Mouse (Mus musculus): ENCODE measurements around the gene Gba2.

Gene Gba2

DNA sequence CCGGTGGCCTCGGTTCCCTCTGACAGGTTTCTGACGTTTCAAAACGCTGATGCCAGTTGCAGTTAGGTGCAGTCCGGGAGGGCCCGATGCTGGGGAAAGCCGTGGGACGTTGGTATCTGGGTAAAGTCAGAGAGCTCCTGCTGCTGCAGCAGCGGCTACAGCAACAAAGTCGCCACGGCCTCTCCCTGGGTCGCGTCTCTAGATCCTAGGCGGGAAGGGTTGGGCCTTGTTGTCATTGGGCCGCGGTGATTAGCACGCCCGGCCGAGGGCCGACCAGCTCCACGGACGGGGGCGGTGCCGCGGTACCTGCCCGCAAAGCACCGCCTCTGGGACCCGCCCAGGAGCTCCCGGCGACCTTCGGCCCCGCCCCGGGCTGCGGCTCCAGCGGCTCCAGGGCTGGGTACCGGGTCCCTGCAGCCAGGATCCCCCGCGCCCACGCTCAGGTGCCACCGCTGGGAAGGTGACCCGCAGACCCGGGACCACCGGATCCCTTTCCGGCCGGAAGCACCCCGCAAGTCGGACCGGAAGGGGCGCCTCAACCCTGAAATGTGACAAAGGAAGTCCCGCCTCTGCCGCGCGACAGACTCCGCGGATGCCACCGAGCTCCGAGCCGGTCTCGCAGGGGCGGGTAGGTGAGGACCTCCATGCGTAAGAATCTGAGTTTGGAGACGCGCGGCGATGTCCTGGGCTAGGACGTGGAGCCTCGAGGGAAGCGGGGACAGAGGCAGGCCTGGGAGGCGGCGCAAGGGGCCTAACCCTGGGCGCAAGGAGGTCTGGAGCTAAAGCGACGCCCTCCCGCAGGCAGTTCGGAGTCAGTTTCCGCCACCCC is at the start of gene Gba2, which contains the start of gene Rgp1:
TSS of gene Gba2 (minus strand) at position 498 of the 829 bp plus-strand sequence.
TSS of gene Rgp1 (plus strand) at position 340 of the 829 bp plus-strand sequence.
- peak; percentile 92 to 95 for DNase-seq (ENCODE audit: low spot score in 2 of 2)

GRCm38 (mm10) chr4:43620146-43620778 is 41.6 kb upstream of the Gba2 start:
- DNase-seq (ENCODE audit: low spot score in 2 of 2) = peak; percentile 8 to 52

- DNase-seq (ENCODE audit: low spot score in 2 of 2) = peak; percentile 28 to 64
Observed at GRCm38 (mm10) chr4:43613060-43613730, 34.5 kb upstream of the Gba2 start.

GRCm38 (mm10) chr4:43612534-43612933 is 33.9 kb upstream of the Gba2 start:
- peak; percentile 11 to 53 for DNase-seq (ENCODE audit: low spot score in 2 of 2)

- DNase-seq (ENCODE audit: low spot score in 2 of 2) = peak; percentile 56 to 74
Observed at GRCm38 (mm10) chr4:43604751-43605685, 26.3 kb upstream of the Gba2 start.

DNA sequence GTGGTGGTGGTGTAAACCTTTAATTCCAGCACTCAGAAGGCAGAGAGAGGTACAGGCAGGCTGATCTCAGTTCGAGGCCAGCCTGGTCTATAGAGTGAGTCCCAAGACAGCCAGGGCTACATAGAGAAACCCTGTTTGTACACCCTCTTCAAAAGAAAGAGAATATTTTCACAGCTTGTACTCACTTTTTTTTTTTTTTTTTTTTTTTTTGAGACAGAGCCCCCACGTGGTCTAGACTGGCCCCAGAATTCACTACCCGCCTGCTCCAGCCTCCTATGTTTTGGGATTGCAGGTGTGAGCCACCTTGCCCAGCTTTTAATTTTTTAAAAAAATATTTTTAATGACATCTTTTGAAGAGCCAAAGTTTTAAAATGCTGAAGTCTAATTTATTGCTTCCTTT is 25.4 kb upstream of the Gba2 start:
- DNase-seq (ENCODE audit: low spot score in 2 of 2) = no peak

- DNase-seq (ENCODE audit: low spot score in 2 of 2) = peak in 1 of 2 experiments; percentile 11
Observed at GRCm38 (mm10) chr4:43600195-43600934, 21.7 kb upstream of the Gba2 start.

DNA sequence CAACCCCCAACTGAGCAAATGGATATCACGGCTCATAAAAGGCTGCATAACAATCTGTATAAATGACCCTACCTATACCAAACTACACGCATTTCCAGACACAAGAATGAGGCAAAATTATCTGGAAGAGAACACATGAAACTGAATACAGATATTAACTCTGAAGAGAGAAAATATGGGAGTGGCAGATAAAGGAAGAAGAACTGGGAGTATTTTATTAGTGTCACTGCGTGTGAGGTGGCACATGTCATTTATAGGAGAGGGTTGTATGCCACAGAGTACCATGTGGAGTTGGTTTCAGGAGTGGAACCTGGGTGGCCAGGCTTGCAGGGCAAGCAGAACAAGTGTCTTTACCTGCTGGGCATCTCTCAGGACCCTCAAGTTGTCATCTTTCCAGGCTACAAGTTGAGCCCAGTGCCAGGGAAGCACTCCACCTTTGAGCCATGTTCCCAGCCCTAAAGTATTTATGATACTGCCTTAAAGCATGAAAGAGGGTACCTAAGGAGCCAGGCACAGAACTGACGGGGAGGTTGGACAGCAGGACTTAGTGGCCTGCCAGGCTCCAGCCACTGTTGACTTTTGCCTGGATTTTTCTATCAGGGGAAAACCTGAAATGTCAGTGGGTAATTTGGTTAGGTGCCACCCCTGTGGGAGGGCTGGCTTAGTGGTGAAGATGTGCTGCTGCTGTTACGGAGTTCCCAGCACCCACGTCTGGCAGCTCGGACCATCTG is 20.1 kb upstream of the Gba2 start:
- DNase-seq (ENCODE audit: low spot score in 2 of 2) = peak; percentile 14 to 58

DNA sequence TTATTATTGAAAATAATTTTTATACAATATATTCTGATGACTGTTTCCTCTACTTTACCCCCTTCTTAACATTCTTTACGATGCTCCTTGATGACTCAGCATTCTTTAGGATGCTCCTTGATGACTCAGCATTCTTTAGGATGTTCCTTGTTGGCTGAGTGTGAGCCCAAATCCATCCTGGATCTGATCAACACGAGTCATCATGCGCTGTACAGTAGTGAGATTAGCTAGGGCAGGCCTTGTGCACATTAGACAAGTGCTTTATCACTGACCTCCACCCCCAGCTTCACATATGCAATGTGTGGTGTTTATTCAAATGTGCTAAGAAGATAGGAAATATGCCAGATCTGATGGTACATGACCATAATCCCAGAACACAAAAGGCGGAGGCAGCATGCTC is 19.5 kb upstream of the Gba2 start:
- DNase-seq (ENCODE audit: low spot score in 2 of 2) = peak; percentile 21 to 58

- peak; percentile 9 to 54 for DNase-seq (ENCODE audit: low spot score in 2 of 2)
Observed at GRCm38 (mm10) chr4:43596597-43596996, 17.9 kb upstream of the Gba2 start.

GRCm38 (mm10) chr4:43593453-43593852 is 14.8 kb upstream of the Gba2 start:
- peak; percentile 7 to 43 for DNase-seq (ENCODE audit: low spot score in 2 of 2)

DNA sequence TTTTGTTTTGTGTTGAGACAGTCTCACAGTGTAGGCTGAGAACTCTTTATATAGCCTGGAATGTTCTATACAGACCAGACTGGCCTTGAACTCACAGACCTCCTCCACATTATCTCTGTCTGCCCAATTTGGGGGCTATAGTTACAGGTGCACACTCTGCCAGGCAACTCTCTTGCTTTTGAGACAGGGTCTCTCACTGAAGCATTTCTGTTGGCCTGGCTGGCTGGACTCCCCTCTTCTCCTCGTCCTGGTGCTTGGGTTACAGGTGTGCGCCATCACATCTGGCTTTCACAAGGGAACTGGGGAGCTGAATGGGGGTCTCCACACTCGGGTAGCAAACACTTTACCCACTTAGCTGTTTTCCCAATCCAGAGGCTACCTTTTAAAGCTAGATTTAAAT is 13.3 kb upstream of the Gba2 start:
- DNase-seq (ENCODE audit: low spot score in 2 of 2) = no peak

DNA sequence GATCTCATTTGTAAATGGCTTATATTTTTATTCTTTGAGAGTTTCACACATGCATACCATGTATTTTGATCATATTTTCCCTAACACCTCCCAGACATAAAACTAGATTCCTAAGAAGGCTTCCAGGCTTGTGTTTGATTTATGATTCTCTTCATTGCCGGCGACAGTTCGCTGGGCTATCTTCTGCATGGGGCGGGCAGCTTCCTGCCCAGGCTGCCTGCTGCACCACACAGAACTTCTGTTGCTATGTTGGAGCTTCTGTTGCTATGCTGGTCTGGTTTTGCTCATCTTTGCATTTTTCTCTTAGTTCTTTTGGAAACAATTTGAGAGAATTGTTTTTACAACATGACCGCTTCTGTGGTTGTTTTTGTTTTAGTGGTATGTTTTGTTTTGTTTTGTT is 12.9 kb upstream of the Gba2 start:
- DNase-seq (ENCODE audit: low spot score in 2 of 2) = no peak

DNA sequence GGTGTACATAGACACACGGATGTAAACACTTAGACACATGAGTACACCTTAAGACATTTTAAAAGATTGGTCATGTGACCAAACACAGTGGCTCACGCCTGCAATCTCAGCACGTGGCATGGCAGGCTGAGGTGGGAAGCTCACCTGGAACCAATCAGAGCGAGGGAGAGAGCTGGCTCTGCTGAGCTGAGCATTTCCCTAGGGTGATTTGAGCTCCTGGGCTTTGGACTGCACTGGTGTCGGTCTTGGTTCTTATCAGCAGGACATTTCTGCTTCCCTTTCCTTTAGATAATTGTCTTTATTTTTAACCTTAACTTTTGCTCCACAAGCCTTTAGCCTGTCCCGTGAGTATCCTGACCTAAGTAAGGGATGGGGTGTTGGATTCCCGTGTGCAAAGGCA is 9.0 kb upstream of the Gba2 start:
- no peak for DNase-seq (ENCODE audit: low spot score in 2 of 2)

- no peak for DNase-seq (ENCODE audit: low spot score in 2 of 2)
Observed at GRCm38 (mm10) chr4:43586411-43586810, 7.7 kb upstream of the Gba2 start.

DNA sequence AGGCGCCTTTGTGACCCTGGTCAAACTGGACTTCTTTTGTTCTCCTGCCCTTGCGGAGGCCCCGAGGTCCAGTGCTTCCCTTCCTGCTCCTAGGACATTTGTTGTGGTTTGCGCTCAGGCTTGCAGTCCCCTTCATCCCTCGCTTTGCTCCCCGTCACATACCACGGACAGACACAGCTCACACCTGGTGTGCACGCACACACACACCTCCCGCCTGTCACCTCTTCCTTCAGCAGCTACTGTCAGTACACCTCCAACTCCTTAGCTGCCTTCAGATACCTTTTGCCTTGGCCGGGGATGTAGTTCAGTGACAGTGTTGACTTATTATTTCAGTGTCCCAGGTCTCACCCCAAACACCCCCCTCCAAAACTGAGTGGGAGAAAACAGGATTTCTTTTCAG is 7.0 kb upstream of the Gba2 start:
- no peak for DNase-seq (ENCODE audit: low spot score in 2 of 2)

DNA sequence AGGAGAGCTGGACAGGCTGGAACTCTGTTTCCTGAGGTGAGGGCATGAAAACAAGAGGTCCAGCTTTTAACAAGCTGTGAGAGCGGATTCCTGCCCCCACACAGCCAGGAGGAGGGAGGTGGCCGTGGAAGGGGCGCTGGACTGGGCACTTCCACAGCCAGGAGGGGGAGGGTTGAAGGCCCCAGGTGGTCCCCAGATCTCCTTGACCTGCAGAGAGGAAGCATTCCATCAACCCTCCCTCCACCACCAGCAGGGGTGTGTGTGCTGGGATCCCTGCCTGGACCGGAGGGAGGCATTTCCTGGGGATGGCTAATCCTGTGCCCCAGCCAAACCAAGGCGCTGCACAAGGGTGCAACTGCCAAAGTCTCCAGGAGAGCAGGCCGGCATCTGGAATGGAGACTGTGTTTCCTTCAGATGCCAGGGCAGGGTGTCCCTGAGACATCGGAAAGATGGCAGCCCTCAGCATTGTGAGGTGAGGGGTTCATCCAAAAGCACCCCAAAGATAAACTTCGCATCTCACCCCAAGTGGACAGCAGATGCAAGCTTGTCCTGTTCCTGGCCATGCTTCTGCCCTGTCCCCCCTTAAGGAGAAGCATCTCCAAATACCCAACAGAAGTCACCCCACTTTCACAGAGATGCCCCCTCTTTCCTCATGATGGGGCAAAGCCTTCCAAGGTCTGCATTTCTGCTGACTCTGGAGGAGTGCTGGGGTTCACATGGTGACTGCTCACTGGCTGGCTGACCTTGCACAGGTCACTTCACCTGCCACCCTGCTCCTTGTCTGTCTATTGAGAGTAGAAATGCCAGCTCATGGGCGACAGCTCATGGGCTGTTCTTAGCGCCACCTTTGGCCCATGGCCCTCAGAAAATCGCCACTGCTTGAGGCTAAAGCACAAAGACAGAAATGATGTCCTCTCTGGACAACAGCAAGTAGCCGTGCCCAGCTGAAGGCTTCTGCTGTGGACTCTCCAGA is 6.1 kb upstream of the Gba2 start, which contains the start of gene Msmp:
TSS of gene Msmp (minus strand) at position 51 of the 973 bp plus-strand sequence.
- DNase-seq (ENCODE audit: low spot score in 2 of 2) = no peak

DNA sequence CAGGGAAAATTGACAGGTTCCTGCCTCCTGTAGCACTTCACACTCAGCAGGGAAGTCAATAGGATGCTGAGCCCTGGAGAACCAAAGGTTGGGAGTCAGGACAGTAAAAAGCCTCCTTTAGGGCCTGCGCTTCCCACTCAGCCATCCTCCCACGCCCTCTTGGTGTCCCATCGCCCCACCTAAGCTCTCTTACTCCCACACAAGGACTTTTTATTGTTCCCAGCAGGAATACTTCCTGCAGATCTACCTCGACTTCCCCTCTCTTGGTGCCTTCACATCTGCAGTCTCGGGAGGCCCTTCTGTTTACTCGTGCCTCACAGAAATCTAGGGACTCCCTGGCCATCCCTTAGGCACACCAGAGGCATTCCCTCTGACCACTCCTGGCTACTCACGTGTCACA is 4.7 kb upstream of the Gba2 start:
- no peak for DNase-seq (ENCODE audit: low spot score in 2 of 2)

DNA sequence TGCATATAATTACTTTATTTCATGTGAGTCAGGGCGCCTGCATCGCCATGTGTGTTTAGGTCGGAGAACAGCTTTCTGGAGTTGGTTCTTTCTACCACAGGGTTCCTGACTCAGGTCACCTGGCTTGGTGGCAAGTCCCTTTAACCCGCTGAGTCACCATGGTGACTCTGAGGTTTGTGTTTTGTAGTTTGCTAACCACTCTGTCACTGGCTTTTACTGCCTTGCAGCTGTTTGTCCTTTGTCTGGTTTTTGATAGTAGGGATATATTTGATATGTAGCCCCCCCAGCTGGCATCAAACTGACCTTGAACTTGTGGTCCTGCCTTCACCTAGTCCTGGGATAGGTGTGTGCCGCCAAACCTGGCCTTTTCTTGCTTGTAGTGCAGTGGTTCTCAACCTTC is 3.6 kb upstream of the Gba2 start:
- no peak for DNase-seq (ENCODE audit: low spot score in 2 of 2)

All from spleen, postnatal 4 days (tissue).